Mouse (Mus musculus) gastrocnemius, adult 2 months (tissue): ENCODE measurements around the gene Vmn2r89. TPM values are rescaled to one million over a fixed set of nuclear protein-coding genes. Genes with fewer than 3 reads are reported as not detected.

ENCODE experiments used
- DNase-seq: peaks from one replicate; pipeline ENCODE4 v3.0.0; 2022
- H3K27ac ChIP-seq: fragments of 200-600 bp; 2 replicates; pipeline ENCODE4 v1.8.1; 2022; ENCODE audit warnings: mild to moderate bottlenecking
- H3K4me3 ChIP-seq: fragments of 200-600 bp; 2 replicates; pipeline ENCODE4 v1.8.1; 2022; ENCODE audit warnings: mild to moderate bottlenecking, moderate library complexity
- CTCF ChIP-seq: fragments of 200-600 bp; IDR thresholded peaks from 2 replicates; pipeline ENCODE4 v1.8.1; 2022; ENCODE audit warnings: antibody characterized with exemption, mild to moderate bottlenecking, moderate library complexity
- intact Hi-C: fragments of 180-260 bp; cut with DNase I; formaldehyde crosslinking; loops from one replicate; pipeline ENCODE4 v1.15.1; 2025
- total RNA-seq, 2 experiments: library from RNA; stranded (reverse); gene quantifications; 2 replicates each; pipeline ENCODE4 v1.2.3; 2021

Vmn2r89 gene
- total RNA-seq, 2 experiments from 2014 or later, result not detected

GRCm38 (mm10) chr14:51496955-51497354 lies 45.3 kb downstream of the Vmn2r89 start:
- intact Hi-C loops, result no loop called here
- DNase-seq, result no peak

GRCm38 (mm10) chr14:51497958-51498357 lies 46.3 kb downstream of the Vmn2r89 start:
- intact Hi-C loops, result no loop called here
- Histone ChIP-seq H3K27ac (no peak overlapping the region), H3K4me3 (no peak overlapping the region)
- TF ChIP-seq CTCF, result no peak
- DNase-seq, result no peak

More at GRCm38 (mm10) chr14:51496955-51497354, 45.3 kb downstream of the Vmn2r89 start:
- no peak for TF ChIP-seq CTCF
- H3K27ac ChIP-seq, result no peak overlapping the region
- H3K4me3 ChIP-seq, result no peak overlapping the region

- Histone ChIP-seq H3K4me3 (no peak overlapping the region), H3K27ac (no peak overlapping the region)
- TF ChIP-seq CTCF, result no peak
- DNase-seq, result no peak
- intact Hi-C loops, result no loop called here
Observed at GRCm38 (mm10) chr14:51499707-51500275, 48.1 kb downstream of the Vmn2r89 start.

GRCm38 (mm10) chr14:51500461-51500860 lies 48.8 kb downstream of the Vmn2r89 start:
- H3K27ac ChIP-seq, result no peak overlapping the region
- DNase-seq, result no peak
- intact Hi-C loops, result no loop called here
- TF ChIP-seq CTCF, result no peak
- H3K4me3 ChIP-seq, result no peak overlapping the region

- Histone ChIP-seq H3K4me3 (no peak overlapping the region), H3K27ac (no peak overlapping the region)
- intact Hi-C loops, result no loop called here
- no peak for TF ChIP-seq CTCF
- DNase-seq, result no peak
Observed at GRCm38 (mm10) chr14:51507416-51507815, 55.8 kb downstream of the Vmn2r89 start.

Other genes starting within 250 kb of the Vmn2r89 start
- gene Ear14, start 248.5 kb upstream of the Vmn2r89 start, total RNA-seq, result not detected
- 1 to 10 TPM in 1 of 2 experiments, under 1 TPM in 1; 0.87 to 2.0 TPM for gene Rnase2a, start 195.7 kb upstream of the Vmn2r89 start, total RNA-seq
- gene Gm7247, start 90.1 kb upstream of the Vmn2r89 start, total RNA-seq, result not detected
- not detected for gene Vmn2r88, start 41.0 kb upstream of the Vmn2r89 start, total RNA-seq
- not detected for gene Gm5622, start 100.9 kb downstream of the Vmn2r89 start, total RNA-seq
- gene Gm17175, start 122.2 kb downstream of the Vmn2r89 start, total RNA-seq, result not detected
- gene Gm17174, start 140.3 kb downstream of the Vmn2r89 start, total RNA-seq, result not detected
- gene Gm17078, start 159.5 kb downstream of the Vmn2r89 start, total RNA-seq, result not detected
- not detected for gene Gm4181, start 183.8 kb downstream of the Vmn2r89 start, total RNA-seq
- gene Gm17079, start 243.6 kb downstream of the Vmn2r89 start, total RNA-seq, result not detected